In the genomic region with DNA sequence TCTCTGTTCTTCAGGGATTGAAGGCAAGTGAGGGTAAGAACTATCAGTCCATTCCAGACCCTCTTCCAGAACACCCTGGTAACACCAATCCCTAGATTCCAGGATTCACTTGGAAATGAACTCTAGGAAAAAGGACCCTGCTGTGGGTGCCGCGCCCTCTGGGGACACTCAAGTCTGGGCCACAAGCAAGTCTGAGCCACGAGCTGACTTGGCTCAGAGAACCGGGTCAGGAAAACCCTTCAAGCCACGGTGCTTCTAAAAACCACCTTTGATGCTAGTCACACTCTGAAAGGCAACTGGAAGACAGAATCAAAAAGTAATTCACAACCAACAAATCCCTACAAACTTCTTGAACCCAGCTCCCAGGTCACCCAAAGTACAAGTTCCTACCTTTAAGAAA, we compare ENCODE assay signal across 8 mouse cellular contexts. TPM values are rescaled to one million over a fixed set of nuclear protein-coding genes. Genes with fewer than 3 reads are reported as not detected.
DNase-seq lines count a peak whose midpoint lies in the region; ATAC-seq and TF ChIP-seq lines count a peak whose summit lies in the region.

No protein-coding gene starts in this region.

- no peak for TF ChIP-seq CTCF in kidney, postnatal 0 days (IDR thresholded peaks at IDR 0.05; ENCODE audit: low read depth)

- H3K27ac ChIP-seq in kidney, postnatal 0 days = peak overlapping the region; percentile 87
- peak overlapping the region; percentile 87 for H3K27ac ChIP-seq in embryonic facial prominence, embryonic 10.5 days (replicated peaks)
- peak overlapping the region; percentile 64 for H3K27ac ChIP-seq in intestine, embryonic 14.5 days (ENCODE audit: low read depth)

- no peaks in the 10 kb centered on the region for H3K27me3 ChIP-seq in kidney, postnatal 0 days (ENCODE audit: insufficient read depth, low read length)
- H3K27me3 ChIP-seq in embryonic facial prominence, embryonic 10.5 days (replicated peaks; ENCODE audit: low read depth, poor library complexity, severe bottlenecking) = peaks cover 27% of the 10 kb centered on the region
- no peaks in the 10 kb centered on the region for H3K27me3 ChIP-seq in intestine, embryonic 14.5 days (replicated peaks; ENCODE audit: control insufficient read depth, insufficient read depth, low read length)

- peak overlapping the region; percentile 68 for H3K9ac ChIP-seq in kidney, postnatal 0 days (ENCODE audit: low read depth, low read length)
- H3K9ac ChIP-seq in intestine, embryonic 14.5 days (ENCODE audit: low read length) = peak overlapping the region; percentile 67

- H3K36me3 ChIP-seq in kidney, postnatal 0 days (ENCODE audit: insufficient read depth, low read length) = 0 out of 2 replicates have a peak, but pooled peaks cover 8% of the 10 kb centered on the region
- H3K36me3 ChIP-seq in embryonic facial prominence, embryonic 10.5 days (replicated peaks) = peaks cover 11% of the 10 kb centered on the region
- 0 out of 2 replicates have a peak, but pooled peaks cover 9% of the 10 kb centered on the region for H3K36me3 ChIP-seq in intestine, embryonic 14.5 days (ENCODE audit: control insufficient read depth, insufficient read depth, low read length)

- H3K4me3 ChIP-seq in kidney, postnatal 0 days (replicated peaks; ENCODE audit: low read depth, low read length) = peak overlapping the region; percentile 66
- peak overlapping the region; percentile 76 for H3K4me3 ChIP-seq in embryonic facial prominence, embryonic 10.5 days
- peak overlapping the region; percentile 73 for H3K4me3 ChIP-seq in intestine, embryonic 14.5 days (ENCODE audit: low read depth, low read length)

- no peak for DNase-seq in kidney, postnatal 0 days (ENCODE audit: low spot score)
- DNase-seq in kidney, adult 11 months = no peak
- DNase-seq in embryonic facial prominence, embryonic 10.5 days (ENCODE audit: low spot score) = no peak
- DNase-seq in intestine, embryonic 14.5 days (ENCODE audit: low spot score) = peak; percentile 63
- DNase-seq in naive thymus-derived CD4-positive, alpha-beta T cell, adult 2 months (ENCODE audit: low read depth) = peak; percentile 39
- no peak for DNase-seq in frontal cortex, postnatal 14 days (ENCODE audit: low spot score in 2 of 2)
- DNase-seq in testis, postnatal 14 days (ENCODE audit: low spot score) = no peak

- peak overlapping the region; percentile 70 for H3K4me2 ChIP-seq in kidney, postnatal 0 days (ENCODE audit: low read length)
- H3K4me2 ChIP-seq in intestine, embryonic 14.5 days (ENCODE audit: low read length) = peak overlapping the region; percentile 68

- ATAC-seq in kidney, postnatal 0 days (replicated peaks; ENCODE audit: low FRiP score, low read depth) = no peak
- no peak for ATAC-seq in intestine, embryonic 14.5 days (replicated peaks; ENCODE audit: low FRiP score, low TSS enrichment, low read depth)
- ATAC-seq in granulocyte monocyte progenitor cell, adult 5-6 weeks (replicated peaks; ENCODE audit: poor library complexity, severe bottlenecking) = no peak

- 10% methylated on average over 5 of the region's 5 CpGs for WGBS in kidney, postnatal 0 days
- WGBS in embryonic facial prominence, embryonic 10.5 days = 16% methylated on average over 5 of the region's 5 CpGs
- 13% methylated on average over 5 of the region's 5 CpGs for WGBS in intestine, embryonic 14.5 days

- no peaks in the 10 kb centered on the region for H3K9me3 ChIP-seq in kidney, postnatal 0 days (replicated peaks; ENCODE audit: low read length)
- no peaks in the 10 kb centered on the region for H3K9me3 ChIP-seq in embryonic facial prominence, embryonic 10.5 days
- no peaks in the 10 kb centered on the region for H3K9me3 ChIP-seq in intestine, embryonic 14.5 days (ENCODE audit: control insufficient read depth, low read length)

- peaks cover 18% of the 10 kb centered on the region for H3K4me1 ChIP-seq in kidney, postnatal 0 days (replicated peaks; ENCODE audit: insufficient read depth, low read length)
- peaks cover 37% of the 10 kb centered on the region for H3K4me1 ChIP-seq in embryonic facial prominence, embryonic 10.5 days
- peaks cover 12% of the 10 kb centered on the region for H3K4me1 ChIP-seq in intestine, embryonic 14.5 days (replicated peaks; ENCODE audit: control insufficient read depth, insufficient read depth, low read length)

RNA-seq across cellular contexts. Expression of a gene that starts 0.8 kb away (rescaled TPM):
- polyA plus RNA-seq in kidney, postnatal 0 days (2015; fragmentation: Nextera tagmentation; extraction: Ambion mirVana) = 129 and 141 TPM in 2 replicates
- 103 and 113 TPM in 2 replicates for polyA plus RNA-seq in embryonic facial prominence, embryonic 10.5 days (2016; fragmentation: Nextera tagmentation; extraction: Ambion mirVana)
- polyA plus RNA-seq in intestine, embryonic 14.5 days (2014; fragmentation: Nextera tagmentation; extraction: Ambion mirVana) = 124 and 127 TPM in 2 replicates
- 24.0 and 26.9 TPM in 2 replicates for total RNA-seq in granulocyte monocyte progenitor cell, adult 5-6 weeks (2014; fragmentation: Nextera tagmentation)
- total RNA-seq in granulocyte monocyte progenitor cell, adult 5-6 weeks (2017) = 22.7 and 27.5 TPM in 2 replicates

RNA-seq across cellular contexts. Expression of a gene that starts 22.2 kb away (rescaled TPM):
- 30.6 and 34.6 TPM in 2 replicates for polyA plus RNA-seq in kidney, postnatal 0 days (2015; fragmentation: Nextera tagmentation; extraction: Ambion mirVana)
- polyA plus RNA-seq in embryonic facial prominence, embryonic 10.5 days (2016; fragmentation: Nextera tagmentation; extraction: Ambion mirVana) = 20.7 and 21.0 TPM in 2 replicates
- polyA plus RNA-seq in intestine, embryonic 14.5 days (2014; fragmentation: Nextera tagmentation; extraction: Ambion mirVana) = 26.4 and 27.9 TPM in 2 replicates
- total RNA-seq in granulocyte monocyte progenitor cell, adult 5-6 weeks (2014; fragmentation: Nextera tagmentation) = 10.8 and 17.3 TPM in 2 replicates
- 12.6 and 13.0 TPM in 2 replicates for total RNA-seq in granulocyte monocyte progenitor cell, adult 5-6 weeks (2017)

Comparison
In these comparisons a context has a peak if more than half of its experiments do, and no peak if none do; other contexts are left out.
1. DNase-seq: peak in intestine, embryonic 14.5 days (single experiment) and naive thymus-derived CD4-positive, alpha-beta T cell, adult 2 months (single experiment); none in kidney, postnatal 0 days (single experiment), kidney, adult 11 months (single experiment), embryonic facial prominence, embryonic 10.5 days (single experiment), frontal cortex, postnatal 14 days (0 of 2) and testis, postnatal 14 days (single experiment).
2. Peak in every context shown above with its lines, with median percentiles within 50 percentile points of each other: H3K27ac ChIP-seq and H3K4me3 ChIP-seq.